Mouse (Mus musculus): Measurements from ENCODE around the gene Med25.

- no peak for TF ChIP-seq POLR2A (IDR thresholded peaks at IDR 0.05; ENCODE audit: low read depth, low read length)
- no peak for TF ChIP-seq CTCF (IDR thresholded peaks at IDR 0.05; ENCODE audit: borderline replicate concordance, insufficient read depth, low read length)
Measured at GRCm38 (mm10) chr7:44914396-44914795, 21.9 kb upstream of the Med25 start.
